Mouse (Mus musculus) liver, adult 2 months (tissue): ENCODE measurements at regions not wholly inside any gene's neighbourhood (a gene's known extent, or its start where the extent isn't known, plus 50 kb on each side); places are given as distances from the start of the nearest gene placed in this dataset.

Source experiments
- CTCF ChIP-seq: fragments of 200-500 bp; IDR thresholded peaks from 2 replicates; pipeline ENCODE4 v1.5.1; 2011; ENCODE audit warnings: low read depth, low read length, control low read depth
- POLR2A ChIP-seq: fragments of 200-500 bp; IDR thresholded peaks from 2 replicates; pipeline ENCODE4 v1.6.1; 2011; ENCODE audit warnings: low read length, control low read depth; ENCODE audit not compliant: insufficient read depth; ENCODE audit errors: extremely low read depth

DNA sequence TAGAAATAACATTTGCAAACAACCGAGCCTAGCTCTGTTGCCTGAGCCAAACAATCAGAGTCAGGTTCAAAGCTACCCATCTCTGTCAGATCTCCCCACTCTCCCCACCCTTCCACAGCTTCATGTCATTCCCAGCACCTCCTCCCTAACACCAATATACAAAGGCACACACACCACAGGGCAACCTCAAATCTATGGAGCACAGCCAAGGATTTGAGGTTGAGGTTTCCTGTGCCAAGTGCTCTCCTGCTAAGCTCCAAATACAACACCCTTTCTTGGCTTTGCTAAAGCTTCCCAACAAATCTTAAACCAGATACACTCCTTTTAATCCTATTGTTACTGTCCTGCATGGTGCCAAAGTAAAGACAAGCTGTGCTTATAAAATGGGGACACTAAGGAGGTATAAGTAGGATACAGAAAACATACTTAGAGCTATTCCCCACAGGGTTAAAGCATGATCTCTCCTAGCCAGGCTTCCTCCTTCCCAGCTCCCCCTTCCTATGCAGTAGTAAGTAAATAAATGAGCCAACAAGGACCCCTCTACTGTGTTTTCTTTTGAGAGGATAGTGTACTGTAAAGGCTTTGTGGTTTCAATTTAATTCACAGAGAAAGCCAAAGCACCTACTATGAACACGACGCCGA is 398.8 kb downstream of the Gm10295 start:
- no peak for TF ChIP-seq CTCF
- no peak for TF ChIP-seq POLR2A
